Mouse (Mus musculus) olfactory bulb, adult 2 months (tissue): ENCODE results near the gene Cidec.

ENCODE experiments used
- CTCF ChIP-seq: fragments of 200-500 bp; IDR thresholded peaks from 2 replicates; pipeline ENCODE4 v1.5.1; 2012; ENCODE audit warnings: low read depth, mild to moderate bottlenecking, low read length, moderate library complexity; ENCODE audit not compliant: insufficient read depth
- POLR2A ChIP-seq: fragments of 200-500 bp; IDR thresholded peaks from 2 replicates; pipeline ENCODE4 v1.6.1; 2012; ENCODE audit warnings: mild to moderate bottlenecking, low read depth, low read length, moderate library complexity; ENCODE audit not compliant: insufficient read depth

- TF ChIP-seq CTCF, result no peak
- TF ChIP-seq POLR2A, result no peak
These were observed 36.5 kb upstream of the Cidec start for GRCm38 (mm10) chr6:113472061-113472460.
